Mouse (Mus musculus) kidney, embryonic 14.5 days (tissue): ENCODE data around the gene Cc2d2a. TPM values are rescaled to one million over a fixed set of nuclear protein-coding genes. Genes with fewer than 3 reads are reported as not detected.

Source experiments
- ATAC-seq: fragments of 200-750 bp; cut with Nextera tagmentation; 2 replicates; pipeline ENCODE4 v1.8.0; 2017; ENCODE audit warnings: moderate number of reproducible peaks, mild to moderate bottlenecking, moderate TSS enrichment, moderate library complexity; ENCODE audit not compliant: low FRiP score, low TSS enrichment
- H3K27ac ChIP-seq: fragments of 300-500 bp; sonication (generic); 2 replicates; pipeline ENCODE4 v1.5.1; 2014; ENCODE audit warnings: low read depth, mild to moderate bottlenecking, low read length, moderate library complexity, mixed read lengths
- H3K27me3 ChIP-seq: fragments of 300-500 bp; sonication (generic); 2 replicates; pipeline ENCODE4 v1.6.1; 2014; ENCODE audit warnings: mild to moderate bottlenecking, low read length; ENCODE audit not compliant: control insufficient read depth, insufficient read depth
- H3K36me3 ChIP-seq: fragments of 300-500 bp; sonication (generic); 2 replicates; pipeline ENCODE4 v1.6.1; 2014; ENCODE audit warnings: low read length, mixed read lengths; ENCODE audit not compliant: control insufficient read depth, insufficient read depth
- H3K4me1 ChIP-seq: fragments of 300-500 bp; sonication (generic); 2 replicates; pipeline ENCODE4 v1.6.1; 2014; ENCODE audit warnings: low read length, mixed read lengths; ENCODE audit not compliant: control insufficient read depth, insufficient read depth
- H3K4me2 ChIP-seq: fragments of 300-500 bp; sonication (generic); replicated peaks from 2 replicates; pipeline ENCODE4 v1.6.1; 2014; ENCODE audit warnings: low read depth, mild to moderate bottlenecking, low read length
- H3K4me3 ChIP-seq: fragments of 300-500 bp; sonication (generic); 2 replicates; pipeline ENCODE4 v1.5.1; 2014; ENCODE audit warnings: mild to moderate bottlenecking, low read length
- H3K9ac ChIP-seq: fragments of 300-500 bp; sonication (generic); 2 replicates; pipeline ENCODE4 v1.6.1; 2014; ENCODE audit warnings: low read depth, mild to moderate bottlenecking, low read length, moderate library complexity
- H3K9me3 ChIP-seq: fragments of 300-500 bp; sonication (generic); 2 replicates; pipeline ENCODE4 v1.6.1; 2016; ENCODE audit warnings: low read length; ENCODE audit not compliant: control insufficient read depth
- WGBS: fragments of 180-500 bp; shearing (Covaris S2); extraction: QIAGEN DNeasy Blood & Tissue Kit; methylation state at CpG from one replicate; pipeline ENCODE4 v1.1.7; 2014; 5-methylcytosine and 5-hydroxymethylcytosine counted together
- polyA plus RNA-seq: library from polyadenylated mRNA; unstranded; fragments of >200 nt; fragmentation: Nextera tagmentation; extraction: Ambion mirVana; gene quantifications from 2 replicates; pipeline ENCODE4 v1.2.1, GENCODE M21; 2014

Gene Cc2d2a
- polyA plus RNA-seq, 1 experiment from 2014 or later = 14.0 TPM

- Histone ChIP-seq H3K4me1 (no peaks in the 10 kb centered on the region), H3K27me3 (no peaks in the 10 kb centered on the region), H3K9ac (no peak overlapping the region), H3K9me3 (no peaks in the 10 kb centered on the region), H3K4me2 (no peak overlapping the region), H3K27ac (no peak overlapping the region), H3K36me3 (no peaks in the 10 kb centered on the region), H3K4me3 (no peak overlapping the region)
- no peak for ATAC-seq
- 82% methylated on average over 4 of the region's 4 CpGs for WGBS
Measured at GRCm38 (mm10) chr5:43786607-43787006, 124.5 kb downstream of the Cc2d2a start.

GRCm38 (mm10) chr5:43787976-43788752, 126.0 kb downstream of the Cc2d2a start:
- no peak for ATAC-seq
- no peak overlapping the region for H3K27ac ChIP-seq
- H3K9me3 ChIP-seq = no peaks in the 10 kb centered on the region
- H3K27me3 ChIP-seq = no peaks in the 10 kb centered on the region
- no peaks in the 10 kb centered on the region for H3K36me3 ChIP-seq
- no peak overlapping the region for H3K4me3 ChIP-seq
- H3K9ac ChIP-seq = no peak overlapping the region
- no peaks in the 10 kb centered on the region for H3K4me1 ChIP-seq
- WGBS = 83% methylated on average over 9 of the region's 9 CpGs
- no peak overlapping the region for H3K4me2 ChIP-seq

Other genes with a start within 250 kb of the Cc2d2a start
- gene C1qtnf7, start 146.8 kb upstream of the Cc2d2a start, polyA plus RNA-seq = 1.8 and 2.4 TPM in 2 replicates
- 0.38 and 0.53 TPM in 2 replicates for gene Bst1, start 156.5 kb downstream of the Cc2d2a start, polyA plus RNA-seq
- 44.5 and 71.8 TPM in 2 replicates for gene Fbxl5, start 159.3 kb downstream of the Cc2d2a start, polyA plus RNA-seq
- gene Cd38, start 206.2 kb downstream of the Cc2d2a start, polyA plus RNA-seq = 20.5 and 32.0 TPM in 2 replicates